Mouse (Mus musculus): ENCODE measurements at regions not wholly inside any gene's neighbourhood (a gene's known extent, or its start where the extent isn't known, plus 50 kb on each side); places are given as distances from the start of the nearest gene placed in this dataset.

DNA sequence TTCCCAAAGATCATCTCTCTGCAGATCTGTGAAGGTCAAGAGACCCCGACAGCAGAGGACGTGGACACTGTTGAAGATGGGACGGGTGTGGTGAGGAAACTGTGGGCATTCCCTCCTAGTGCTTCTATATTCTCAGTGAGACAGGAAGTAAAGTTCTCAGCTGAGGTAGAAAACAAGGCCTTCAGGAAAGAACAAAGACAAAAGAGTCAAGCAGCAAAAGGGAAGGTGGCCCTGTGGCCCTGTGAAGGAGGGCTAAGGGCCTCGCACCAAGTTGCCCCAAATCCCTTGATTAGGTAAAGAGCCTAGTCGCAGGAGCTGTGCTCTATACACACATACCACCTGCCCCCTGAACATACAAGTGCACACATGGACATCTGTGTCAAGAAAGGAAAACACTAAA, 66.8 kb upstream of the Thy1 start:
- DNase-seq (ENCODE audit: low read depth, low spot score): no peak

DNA sequence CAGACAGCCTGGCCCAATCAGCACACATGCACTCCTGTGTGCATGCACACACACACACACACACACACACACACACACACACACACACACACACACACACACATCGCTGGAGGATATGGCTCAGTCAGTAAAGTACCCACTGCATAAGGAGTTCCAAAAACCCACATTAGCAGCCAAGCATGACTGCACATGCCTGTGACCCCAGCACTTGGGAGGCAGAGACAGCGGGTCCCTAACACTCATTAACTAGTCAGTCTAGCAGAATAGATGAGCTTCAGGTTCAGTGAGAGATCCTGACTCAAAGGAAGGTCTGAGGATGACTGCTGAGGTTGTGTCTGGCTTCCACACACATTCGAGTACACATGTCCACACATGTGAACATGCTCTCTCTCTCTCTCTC, 65.4 kb upstream of the Thy1 start:
- DNase-seq (ENCODE audit: low read depth, low spot score): no peak

DNA sequence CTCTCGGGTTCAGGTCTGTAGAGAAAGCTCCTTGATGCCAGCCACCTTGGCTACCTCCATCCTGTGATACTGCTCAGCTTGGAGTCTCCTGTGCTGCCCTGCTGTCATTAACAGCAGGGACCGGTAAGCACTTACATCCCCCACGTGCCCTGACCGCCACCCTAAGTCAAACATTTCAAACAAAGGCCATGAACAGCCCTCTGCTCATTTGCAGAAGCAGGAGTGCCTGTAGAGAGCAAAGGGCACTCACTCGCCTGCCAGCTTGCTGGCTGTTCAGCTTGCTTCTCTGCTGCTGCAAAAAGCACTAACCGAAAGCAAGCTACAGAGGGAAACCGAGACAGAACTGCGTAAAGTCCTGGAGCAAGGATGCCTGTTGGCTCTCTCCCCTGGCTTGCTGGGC, 61.8 kb upstream of the Thy1 start:
- DNase-seq (ENCODE audit: low read depth, low spot score): no peak

DNA sequence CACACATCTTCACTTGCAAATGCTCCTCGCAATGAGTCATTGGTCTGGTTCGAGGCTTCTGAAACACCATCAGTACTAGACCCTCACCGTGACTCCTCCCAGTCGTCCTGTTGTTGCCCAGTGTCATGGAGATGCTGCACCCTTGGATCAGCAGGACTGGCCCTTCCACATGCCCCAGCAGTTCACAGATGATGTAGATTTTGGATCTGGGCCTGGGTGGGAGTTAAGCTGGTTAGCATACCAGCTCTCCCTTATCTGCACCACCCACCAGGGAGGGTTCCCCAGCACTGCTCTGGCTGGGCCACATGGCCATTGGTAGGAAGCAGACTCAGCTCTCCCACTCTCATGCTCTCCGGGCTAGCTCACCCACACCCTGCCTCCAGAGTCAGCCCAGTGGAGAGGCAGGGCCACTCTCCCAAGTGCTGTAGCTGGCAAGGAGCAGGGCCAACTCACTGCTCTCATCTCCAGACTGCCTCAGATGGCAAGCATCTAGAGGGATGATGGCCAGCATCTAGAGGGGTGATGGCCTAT, 60.8 kb upstream of the Thy1 start:
- no peak for DNase-seq (ENCODE audit: low read depth, low spot score)

DNA sequence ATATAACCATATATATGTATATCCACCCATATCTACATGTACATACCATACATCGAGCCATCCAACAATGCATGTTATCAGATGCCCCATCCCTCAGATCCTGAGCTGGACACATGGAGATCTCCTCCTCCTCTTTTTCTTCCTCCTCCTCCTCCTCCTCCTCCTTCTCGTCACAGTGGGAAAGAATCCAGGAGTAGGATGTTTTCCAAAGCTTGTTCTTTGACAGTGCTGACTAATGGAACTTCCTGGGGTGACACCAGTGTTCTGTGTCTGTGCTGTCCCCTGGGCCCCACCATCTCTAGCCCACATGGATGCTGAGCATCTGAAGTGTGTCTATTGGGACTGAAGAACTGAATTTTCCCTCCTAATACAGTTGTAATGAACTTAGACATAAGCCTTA, 60.0 kb upstream of the Thy1 start:
- DNase-seq (ENCODE audit: low read depth, low spot score): no peak

DNA sequence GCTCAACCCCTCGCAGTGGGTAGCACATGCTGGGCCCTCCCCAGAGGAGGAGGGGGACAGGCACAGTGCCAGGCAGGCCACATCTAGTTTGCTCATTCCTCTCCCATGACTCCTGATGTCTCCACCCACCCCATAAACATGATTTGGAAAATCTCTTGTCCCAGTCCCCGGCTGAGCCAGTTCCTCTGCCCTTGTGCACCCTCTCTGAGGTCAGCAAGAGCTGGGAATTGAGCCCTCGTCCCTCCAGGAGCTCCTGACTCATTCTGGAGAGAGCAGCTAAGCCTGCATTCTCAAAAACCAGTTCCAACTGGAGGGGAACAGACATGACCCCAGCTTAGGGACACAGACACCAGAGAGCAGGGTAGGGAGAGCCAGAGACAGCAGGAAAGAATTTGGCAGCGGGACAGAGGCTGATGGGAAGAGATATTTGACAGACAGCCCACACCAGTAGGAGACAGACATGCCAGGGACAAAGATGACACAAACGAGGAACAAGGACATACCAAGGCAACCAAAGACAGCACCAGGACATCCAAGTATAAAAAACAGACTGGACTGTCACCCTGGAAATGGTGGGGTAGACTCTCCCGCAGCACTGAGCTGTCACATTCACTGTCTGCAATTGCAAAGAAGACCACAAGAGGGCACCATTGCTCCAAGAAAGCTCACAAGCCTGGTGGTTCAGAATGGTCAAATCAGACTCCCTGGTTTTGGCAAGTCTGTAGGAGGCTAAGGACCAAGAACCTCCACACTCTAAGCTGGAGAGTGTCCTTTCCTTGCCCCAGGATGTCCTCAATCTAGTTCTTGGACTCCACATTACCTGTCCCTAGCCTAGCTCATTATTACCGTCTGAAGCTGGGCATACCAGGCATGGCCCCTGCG, 58.8 kb upstream of the Thy1 start:
- DNase-seq (ENCODE audit: low read depth, low spot score): peak; percentile 71

DNA sequence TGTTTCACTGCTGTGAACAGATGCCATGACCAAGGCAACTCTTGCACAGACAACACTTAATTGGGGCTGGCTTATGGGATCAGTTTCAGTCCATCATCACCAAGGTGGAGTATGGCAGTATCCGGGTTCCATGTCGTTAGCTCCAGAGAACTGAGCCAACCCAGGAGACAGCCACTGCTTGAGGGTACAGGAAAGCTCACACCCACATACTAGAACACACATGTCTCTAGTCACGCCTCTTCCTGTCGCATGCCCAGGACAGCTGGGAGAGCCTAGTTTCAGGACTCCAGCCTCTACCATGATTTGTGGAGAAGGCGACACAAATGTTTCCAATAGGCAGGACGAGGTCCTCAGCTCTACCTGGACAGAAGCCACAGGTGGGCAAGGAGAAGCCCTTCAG, 55.2 kb upstream of the Thy1 start:
- no peak for DNase-seq (ENCODE audit: low read depth, low spot score)

DNA sequence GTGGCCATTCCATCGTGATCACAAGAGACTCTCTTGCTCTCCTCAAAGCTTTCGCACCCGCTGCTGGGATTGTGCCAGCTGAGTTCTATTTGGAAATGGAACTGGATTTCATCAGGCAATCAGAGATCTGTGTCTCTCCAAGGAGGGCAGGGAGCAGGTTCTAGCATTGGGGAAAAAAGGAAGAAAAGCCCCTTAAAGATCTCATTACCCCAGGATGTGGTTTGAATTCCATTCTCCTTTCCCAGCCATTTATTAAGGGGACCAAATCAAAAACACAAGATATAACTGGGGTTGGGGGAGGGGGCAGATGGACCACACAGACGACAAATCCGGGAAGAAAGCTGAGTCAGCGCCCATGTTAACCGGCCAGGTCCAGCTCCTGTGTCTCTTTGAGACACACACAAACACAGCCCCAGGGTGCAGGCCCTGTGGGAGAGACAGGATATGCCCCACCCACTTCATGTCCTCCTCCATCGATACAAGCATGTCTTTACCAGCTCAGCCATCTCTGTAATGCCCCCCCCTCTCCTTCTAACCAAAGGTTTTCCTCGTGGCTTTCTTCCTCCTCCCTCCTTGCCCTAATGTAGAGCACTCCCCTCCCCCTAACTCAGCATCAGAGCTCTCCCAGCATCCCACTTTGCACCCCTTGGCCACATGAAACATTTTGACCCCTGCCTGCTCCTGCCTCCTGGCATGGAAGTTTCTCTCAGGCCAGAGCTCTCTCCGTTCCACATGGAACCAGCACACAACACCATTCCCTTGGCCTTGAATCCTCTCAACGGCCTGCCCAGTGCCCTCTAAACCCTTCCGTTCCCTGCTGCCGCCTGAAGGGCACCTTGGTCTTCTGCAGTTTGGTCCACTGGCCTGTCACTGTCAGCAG, 54.0 kb upstream of the Thy1 start:
- no peak for DNase-seq (ENCODE audit: low read depth, low spot score)

DNA sequence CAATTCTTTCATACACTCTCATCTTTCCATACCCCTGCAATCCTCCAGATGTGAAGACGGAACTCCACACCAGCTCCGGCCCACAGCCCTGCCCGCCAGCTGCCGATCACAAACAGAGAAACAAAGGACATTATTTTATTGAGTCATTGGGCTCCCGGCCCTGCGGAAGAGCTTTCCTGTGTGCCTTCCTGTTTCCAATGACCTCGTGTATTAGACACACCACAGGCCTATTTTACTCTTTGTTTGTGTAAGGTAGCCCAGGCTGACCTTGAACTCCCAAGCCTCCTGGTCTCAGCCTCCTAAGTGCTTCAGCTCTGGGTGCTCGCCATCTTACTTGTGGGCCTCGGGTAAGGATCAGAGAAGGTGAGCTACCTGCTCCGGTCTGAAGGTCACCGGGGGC, 53.1 kb upstream of the Thy1 start:
- no peak for DNase-seq (ENCODE audit: low read depth, low spot score)

DNA sequence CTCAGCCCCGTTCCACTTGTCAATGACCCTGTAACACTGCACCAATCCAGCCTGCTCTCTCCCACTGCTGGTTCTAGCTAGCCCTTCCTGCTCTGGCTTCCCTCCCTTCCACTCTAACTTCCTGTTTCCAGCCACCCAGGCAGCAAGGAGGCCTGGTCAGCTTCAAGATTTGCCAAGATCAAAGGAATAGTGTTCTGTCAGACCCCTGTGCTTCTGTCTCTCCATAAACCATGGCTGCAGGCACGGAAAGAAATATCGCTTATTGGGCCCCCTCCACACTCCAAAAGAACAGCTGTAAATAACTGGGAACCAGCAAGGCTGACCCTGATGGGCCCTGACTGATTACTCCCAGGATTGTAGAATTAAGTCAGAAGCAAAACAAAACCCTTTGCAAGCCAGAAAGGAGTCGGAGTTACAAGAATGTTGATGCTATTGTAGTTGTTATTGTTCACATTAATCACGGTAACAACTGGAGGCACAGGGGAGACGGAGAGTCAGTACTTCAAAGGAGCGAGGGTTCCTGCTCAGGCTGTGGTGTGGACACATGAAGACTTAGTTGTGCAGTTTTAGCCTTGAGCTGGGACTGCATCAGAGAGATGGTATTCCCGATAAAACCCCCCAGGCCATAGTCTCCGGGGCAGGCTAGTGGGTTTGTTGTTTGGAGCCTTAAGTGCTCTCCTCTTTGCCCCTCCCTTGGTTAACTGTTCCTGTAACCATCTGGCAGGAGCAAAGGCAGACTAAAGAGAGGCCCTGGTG, 49.8 kb upstream of the Thy1 start:
- no peak for DNase-seq (ENCODE audit: low read depth, low spot score)
